Mouse (Mus musculus): ENCODE results near the gene Topbp1. TPM values are rescaled to one million over a fixed set of nuclear protein-coding genes. Genes with fewer than 3 reads are reported as not detected.

Topbp1 gene
- polyA plus RNA-seq, 1 experiment from 2014 or later, result 57.7 TPM

- no peaks in the 10 kb centered on the region for H3K9me3 ChIP-seq
- no peak overlapping the region for H3K4me3 ChIP-seq
- no peak overlapping the region for H3K9ac ChIP-seq
- no peak for ATAC-seq (ENCODE audit: insufficient number of reproducible peaks, low FRiP score, low TSS enrichment, low read depth)
- H3K27me3 ChIP-seq, result no peaks in the 10 kb centered on the region
- H3K27ac ChIP-seq, result no peak overlapping the region
- peaks cover 41% of the 10 kb centered on the region for H3K36me3 ChIP-seq
- no peaks in the 10 kb centered on the region for H3K4me1 ChIP-seq
- H3K4me2 ChIP-seq, result no peak overlapping the region
These were observed 52.9 kb downstream of the Topbp1 start for GRCm38 (mm10) chr9:103357893-103358292.

GRCm38 (mm10) chr9:103358545-103358944 lies 53.5 kb downstream of the Topbp1 start:
- no peak for ATAC-seq (ENCODE audit: insufficient number of reproducible peaks, low FRiP score, low TSS enrichment, low read depth)
- peaks cover 6% of the 10 kb centered on the region; the same call in 1 of the 2 replicates for H3K4me1 ChIP-seq
- H3K9ac ChIP-seq, result no peak overlapping the region
- no peak overlapping the region for H3K4me2 ChIP-seq
- H3K27me3 ChIP-seq, result no peaks in the 10 kb centered on the region
- H3K27ac ChIP-seq, result no peak overlapping the region
- no peak overlapping the region for H3K4me3 ChIP-seq
- no peaks in the 10 kb centered on the region for H3K9me3 ChIP-seq
- H3K36me3 ChIP-seq, result peaks cover 44% of the 10 kb centered on the region
- 83% methylated on average over 4 of the region's 4 CpGs for WGBS

- ATAC-seq (ENCODE audit: insufficient number of reproducible peaks, low FRiP score, low TSS enrichment, low read depth), result no peak
- Histone ChIP-seq H3K4me1 (peaks cover 10% of the 10 kb centered on the region; the same call in 1 of the 2 replicates), H3K9me3 (no peaks in the 10 kb centered on the region), H3K27ac (no peak overlapping the region), H3K4me2 (no peak overlapping the region), H3K27me3 (no peaks in the 10 kb centered on the region), H3K9ac (no peak overlapping the region), H3K36me3 (peaks cover 44% of the 10 kb centered on the region), H3K4me3 (no peak overlapping the region)
- 68% methylated on average over 2 of the region's 2 CpGs for WGBS
These were observed 55.6 kb downstream of the Topbp1 start for GRCm38 (mm10) chr9:103360642-103361041.

- no peak for ATAC-seq (ENCODE audit: insufficient number of reproducible peaks, low FRiP score, low TSS enrichment, low read depth)
- Histone ChIP-seq H3K27me3 (no peaks in the 10 kb centered on the region), H3K9ac (no peak overlapping the region), H3K9me3 (no peaks in the 10 kb centered on the region), H3K4me3 (peak overlapping the region; percentile 86; the same call in 1 of the 2 replicates), H3K36me3 (peaks cover 27% of the 10 kb centered on the region), H3K4me1 (peaks cover 19% of the 10 kb centered on the region), H3K27ac (no peak overlapping the region), H3K4me2 (peak overlapping the region; percentile 73)
- 48% methylated on average over 6 of the region's 6 CpGs for WGBS
These were observed 58.1 kb downstream of the Topbp1 start for GRCm38 (mm10) chr9:103363088-103363487.

GRCm38 (mm10) chr9:103363730-103364417 lies 58.9 kb downstream of the Topbp1 start:
- Histone ChIP-seq H3K9me3 (no peaks in the 10 kb centered on the region), H3K4me1 (peaks cover 19% of the 10 kb centered on the region), H3K9ac (peak overlapping the region; percentile 98), H3K36me3 (peaks cover 26% of the 10 kb centered on the region), H3K4me3 (peak overlapping the region; percentile 86), H3K27ac (no peak overlapping the region; the same call in 1 of the 2 replicates), H3K27me3 (no peaks in the 10 kb centered on the region), H3K4me2 (peak overlapping the region; percentile 73)
- no peak for ATAC-seq (ENCODE audit: insufficient number of reproducible peaks, low FRiP score, low TSS enrichment, low read depth)
- WGBS, result 1% methylated on average over 21 of the region's 21 CpGs

- H3K9me3 ChIP-seq, result no peaks in the 10 kb centered on the region
- no peaks in the 10 kb centered on the region for H3K27me3 ChIP-seq
- 3% methylated on average over 78 of the region's 94 CpGs for WGBS
These were observed 59.7 kb downstream of the Topbp1 start for GRCm38 (mm10) chr9:103364601-103365289.

GRCm38 (mm10) chr9:103365290-103366247 lies 60.6 kb downstream of the Topbp1 start, which contains the start of gene Cdv3:
Gene Cdv3, minus strand, starts transcription at chr9:103365840.
- ATAC-seq (ENCODE audit: insufficient number of reproducible peaks, low FRiP score, low TSS enrichment, low read depth), result peak; percentile 98
- WGBS, result 3% methylated on average over 90 of the region's 95 CpGs
- Histone ChIP-seq H3K4me1 (peaks cover 19% of the 10 kb centered on the region), H3K9me3 (no peaks in the 10 kb centered on the region), H3K9ac (peak within 1 kb of the TSS; percentile 98), H3K4me2 (peak within 1 kb of the TSS; percentile 73), H3K36me3 (peaks cover 11% of the 10 kb centered on the region; the same call in 1 of the 2 replicates), H3K4me3 (peak within 1 kb of the TSS; percentile 86), H3K27me3 (no peaks in the 10 kb centered on the region), H3K27ac (peak within 1 kb of the TSS; percentile 97)

More at GRCm38 (mm10) chr9:103364601-103365289, 59.7 kb downstream of the Topbp1 start:
- ATAC-seq (ENCODE audit: insufficient number of reproducible peaks, low FRiP score, low TSS enrichment, low read depth), result no peak
- Histone ChIP-seq H3K4me3 (peak overlapping the region; percentile 86), H3K4me1 (peaks cover 19% of the 10 kb centered on the region), H3K36me3 (peaks cover 18% of the 10 kb centered on the region; the same call in 1 of the 2 replicates), H3K4me2 (peak overlapping the region; percentile 73), H3K27ac (peak overlapping the region; percentile 97), H3K9ac (peak overlapping the region; percentile 98)

- Histone ChIP-seq H3K9ac (no peak overlapping the region), H3K9me3 (no peaks in the 10 kb centered on the region), H3K4me1 (peaks cover 19% of the 10 kb centered on the region), H3K36me3 (peaks cover 8% of the 10 kb centered on the region; the same call in 1 of the 2 replicates), H3K27ac (peak overlapping the region; percentile 81), H3K4me2 (peak overlapping the region; percentile 51), H3K27me3 (no peaks in the 10 kb centered on the region), H3K4me3 (peak overlapping the region; percentile 86)
- 64% methylated on average over 9 of the region's 9 CpGs for WGBS
- no peak for ATAC-seq (ENCODE audit: insufficient number of reproducible peaks, low FRiP score, low TSS enrichment, low read depth)
These were observed 61.3 kb downstream of the Topbp1 start for GRCm38 (mm10) chr9:103366356-103366755.

- 80% methylated on average over 4 of the region's 4 CpGs for WGBS
- no peak for ATAC-seq (ENCODE audit: insufficient number of reproducible peaks, low FRiP score, low TSS enrichment, low read depth)
These were observed 64.9 kb downstream of the Topbp1 start for GRCm38 (mm10) chr9:103369951-103370350.

GRCm38 (mm10) chr9:103372271-103373010 lies 67.4 kb downstream of the Topbp1 start:
- Histone ChIP-seq H3K9ac (no peak overlapping the region), H3K4me1 (no peaks in the 10 kb centered on the region), H3K36me3 (peaks cover 5% of the 10 kb centered on the region; the same call in 1 of the 2 replicates), H3K27me3 (no peaks in the 10 kb centered on the region), H3K27ac (no peak overlapping the region), H3K4me3 (no peak overlapping the region), H3K4me2 (no peak overlapping the region), H3K9me3 (no peaks in the 10 kb centered on the region)
- 72% methylated on average over 5 of the region's 5 CpGs for WGBS
- ATAC-seq (ENCODE audit: insufficient number of reproducible peaks, low FRiP score, low TSS enrichment, low read depth), result no peak

More at GRCm38 (mm10) chr9:103369951-103370350, 64.9 kb downstream of the Topbp1 start:
- Histone ChIP-seq H3K9me3 (no peaks in the 10 kb centered on the region), H3K4me2 (no peak overlapping the region), H3K36me3 (peaks cover 5% of the 10 kb centered on the region; the same call in 1 of the 2 replicates), H3K27ac (no peak overlapping the region), H3K4me3 (no peak overlapping the region), H3K4me1 (peaks cover 9% of the 10 kb centered on the region), H3K27me3 (no peaks in the 10 kb centered on the region), H3K9ac (no peak overlapping the region)
